Mouse (Mus musculus): ENCODE measurements around the gene Vps26b. TPM values are rescaled to one million over a fixed set of nuclear protein-coding genes. Genes with fewer than 3 reads are reported as not detected.

The Vps26b gene
- polyA plus RNA-seq, 1 experiment from 2014 or later = 7.3 TPM

- peaks cover 71% of the 10 kb centered on the region for H3K36me3 ChIP-seq (replicated peaks; ENCODE audit: insufficient read depth, low read length)
- TF ChIP-seq CTCF (IDR thresholded peaks at IDR 0.05; ENCODE audit: low read depth) (no peak), EP300 (IDR thresholded peaks at IDR 0.05; ENCODE audit: low read depth) (no peak)
- DNase-seq = no peak
These were observed 18.3 kb downstream of the Vps26b start for GRCm38 (mm10) chr9:27011572-27011971.

GRCm38 (mm10) chr9:27009231-27009630 lies 20.6 kb downstream of the Vps26b start:
- DNase-seq = no peak
- Histone ChIP-seq H3K9me3 (ENCODE audit: low read length) (no peaks in the 10 kb centered on the region), H3K36me3 (replicated peaks; ENCODE audit: insufficient read depth, low read length) (peaks cover 73% of the 10 kb centered on the region), H3K9ac (replicated peaks) (no peak overlapping the region), H3K27ac (ENCODE audit: low read depth) (no peak overlapping the region), H3K4me1 (ENCODE audit: insufficient read depth) (no peaks in the 10 kb centered on the region), H3K4me2 (ENCODE audit: low read depth, low read length) (no peak overlapping the region), H3K4me3 (ENCODE audit: low read depth, low read length) (no peak overlapping the region), H3K27me3 (ENCODE audit: insufficient read depth, low read length) (no peaks in the 10 kb centered on the region)
- no peak for ATAC-seq
- TF ChIP-seq EP300 (IDR thresholded peaks at IDR 0.05; ENCODE audit: low read depth) (no peak), CTCF (IDR thresholded peaks at IDR 0.05; ENCODE audit: low read depth) (no peak)
- WGBS (ENCODE audit: insufficient replicate concordance) = 75% methylated on average over 5 of the region's 5 CpGs

More at GRCm38 (mm10) chr9:27011572-27011971, 18.3 kb downstream of the Vps26b start:
- Histone ChIP-seq H3K4me2 (ENCODE audit: low read depth, low read length) (no peak overlapping the region), H3K27ac (ENCODE audit: low read depth) (no peak overlapping the region), H3K27me3 (ENCODE audit: insufficient read depth, low read length) (no peaks in the 10 kb centered on the region), H3K9ac (replicated peaks) (no peak overlapping the region), H3K4me3 (ENCODE audit: low read depth, low read length) (no peak overlapping the region), H3K9me3 (ENCODE audit: low read length) (no peaks in the 10 kb centered on the region), H3K4me1 (ENCODE audit: insufficient read depth) (no peaks in the 10 kb centered on the region)
- no peak for ATAC-seq
- 79% methylated on average over 4 of the region's 4 CpGs for WGBS (ENCODE audit: insufficient replicate concordance)

GRCm38 (mm10) chr9:27006866-27007265 lies 23.0 kb downstream of the Vps26b start:
- Histone ChIP-seq H3K27me3 (ENCODE audit: insufficient read depth, low read length) (no peaks in the 10 kb centered on the region), H3K36me3 (replicated peaks; ENCODE audit: insufficient read depth, low read length) (peaks cover 65% of the 10 kb centered on the region), H3K4me3 (ENCODE audit: low read depth, low read length) (no peak overlapping the region), H3K4me1 (ENCODE audit: insufficient read depth) (no peaks in the 10 kb centered on the region), H3K9me3 (ENCODE audit: low read length) (no peaks in the 10 kb centered on the region), H3K9ac (replicated peaks) (no peak overlapping the region), H3K27ac (ENCODE audit: low read depth) (no peak overlapping the region), H3K4me2 (ENCODE audit: low read depth, low read length) (no peak overlapping the region)
- TF ChIP-seq EP300 (IDR thresholded peaks at IDR 0.05; ENCODE audit: low read depth) = no peak
- 0 out of 2 replicates have a peak, but pooled peaks have one; percentile 3 for TF ChIP-seq CTCF (IDR thresholded peaks at IDR 0.05; ENCODE audit: low read depth)
- DNase-seq (no peak), ATAC-seq (no peak)
- WGBS (ENCODE audit: insufficient replicate concordance) = 81% methylated on average over 5 of the region's 5 CpGs

- WGBS (ENCODE audit: insufficient replicate concordance) = 77% methylated on average over 1 of the region's 1 CpGs
- Histone ChIP-seq H3K9me3 (ENCODE audit: low read length) (no peaks in the 10 kb centered on the region), H3K9ac (replicated peaks) (no peak overlapping the region), H3K27me3 (ENCODE audit: insufficient read depth, low read length) (no peaks in the 10 kb centered on the region), H3K4me1 (ENCODE audit: insufficient read depth) (0 out of 2 replicates have a peak, but pooled peaks cover 2% of the 10 kb centered on the region), H3K27ac (ENCODE audit: low read depth) (no peak overlapping the region), H3K36me3 (replicated peaks; ENCODE audit: insufficient read depth, low read length) (peaks cover 58% of the 10 kb centered on the region), H3K4me3 (ENCODE audit: low read depth, low read length) (no peak overlapping the region), H3K4me2 (ENCODE audit: low read depth, low read length) (no peak overlapping the region)
- TF ChIP-seq EP300 (IDR thresholded peaks at IDR 0.05; ENCODE audit: low read depth) = no peak
- TF ChIP-seq CTCF (IDR thresholded peaks at IDR 0.05; ENCODE audit: low read depth) = no peak
- ATAC-seq = no peak
- DNase-seq = no peak
These were observed 23.9 kb downstream of the Vps26b start for GRCm38 (mm10) chr9:27005933-27006332.

GRCm38 (mm10) chr9:27005231-27005630 lies 24.6 kb downstream of the Vps26b start:
- no peaks in the 10 kb centered on the region for H3K27me3 ChIP-seq (ENCODE audit: insufficient read depth, low read length)
- no peak overlapping the region for H3K27ac ChIP-seq (ENCODE audit: low read depth)
- H3K9ac ChIP-seq (replicated peaks) = no peak overlapping the region
- H3K4me1 ChIP-seq (ENCODE audit: insufficient read depth) = peaks cover 8% of the 10 kb centered on the region
- peaks cover 56% of the 10 kb centered on the region for H3K36me3 ChIP-seq (replicated peaks; ENCODE audit: insufficient read depth, low read length)
- no peak for TF ChIP-seq EP300 (IDR thresholded peaks at IDR 0.05; ENCODE audit: low read depth)
- no peak for TF ChIP-seq CTCF (IDR thresholded peaks at IDR 0.05; ENCODE audit: low read depth)
- 84% methylated on average over 3 of the region's 3 CpGs for WGBS (ENCODE audit: insufficient replicate concordance)
- ATAC-seq = no peak
- no peak overlapping the region for H3K4me3 ChIP-seq (ENCODE audit: low read depth, low read length)
- H3K9me3 ChIP-seq (ENCODE audit: low read length) = no peaks in the 10 kb centered on the region
- no peak overlapping the region for H3K4me2 ChIP-seq (ENCODE audit: low read depth, low read length)
- no peak for DNase-seq

DNA sequence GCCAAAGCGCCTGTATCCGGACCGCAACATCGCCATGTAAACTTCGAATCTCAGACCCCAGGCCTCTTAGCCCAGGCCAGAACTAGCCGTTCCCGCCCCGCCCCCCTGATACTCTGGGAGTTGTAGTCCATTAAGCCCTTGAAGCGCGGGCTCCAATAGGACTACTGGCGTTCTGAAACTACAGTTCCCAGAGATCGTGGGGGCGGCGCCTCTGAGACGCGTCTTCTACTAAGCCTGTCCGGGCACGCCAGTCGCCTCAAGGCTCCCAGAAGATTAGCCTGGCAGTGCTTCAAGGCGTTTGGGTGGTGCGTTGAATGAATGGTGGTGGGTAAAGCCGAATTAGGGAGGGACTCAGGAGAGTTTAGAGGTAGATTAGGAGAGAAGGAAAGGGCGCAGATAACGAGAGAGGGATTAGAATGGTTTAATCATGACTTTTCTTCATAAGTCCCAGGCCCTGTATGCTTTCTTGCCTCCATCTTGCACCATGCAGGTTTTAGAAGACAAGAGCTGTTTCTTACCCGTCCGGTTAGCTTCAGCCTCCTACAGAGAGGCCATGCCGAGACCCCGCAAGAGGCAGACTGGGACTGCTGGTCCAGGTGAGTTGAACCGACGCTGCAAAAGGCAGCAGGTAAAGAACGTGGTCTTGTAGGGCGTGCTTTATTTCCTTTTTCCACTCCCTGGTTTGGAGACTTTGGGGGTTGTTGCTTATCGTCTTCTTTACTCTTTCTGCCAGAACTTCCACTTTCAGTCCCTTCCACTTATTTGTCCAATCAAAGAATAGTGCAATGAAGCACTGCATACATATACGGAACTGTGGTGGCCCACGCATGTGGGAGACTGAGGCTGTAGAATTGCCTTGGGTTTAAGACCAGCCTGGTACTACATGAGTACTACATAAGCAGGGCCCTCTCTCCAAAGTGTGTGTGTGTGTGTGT lies 30.1 kb downstream of the Vps26b start, which contains the start of the genes Acad8 and Thyn1:
TSS of gene Acad8 (minus strand) at position 106 of the 935 bp plus-strand sequence.
TSS of gene Thyn1 (plus strand) at position 250 of the 935 bp plus-strand sequence.
- peak; percentile 100 for ATAC-seq
- Histone ChIP-seq H3K27me3 (ENCODE audit: insufficient read depth, low read length) (no peaks in the 10 kb centered on the region), H3K4me1 (ENCODE audit: insufficient read depth) (peaks cover 24% of the 10 kb centered on the region), H3K4me2 (ENCODE audit: low read depth, low read length) (peak within 1 kb of the TSS; percentile 98), H3K27ac (ENCODE audit: low read depth) (peak within 1 kb of the TSS; percentile 81), H3K9me3 (ENCODE audit: low read length) (no peaks in the 10 kb centered on the region), H3K9ac (replicated peaks) (peak within 1 kb of the TSS; percentile 82), H3K36me3 (replicated peaks; ENCODE audit: insufficient read depth, low read length) (peaks cover 12% of the 10 kb centered on the region), H3K4me3 (ENCODE audit: low read depth, low read length) (peak within 1 kb of the TSS; percentile 78)
- peak; percentile 95 for DNase-seq
- TF ChIP-seq CTCF (IDR thresholded peaks at IDR 0.05; ENCODE audit: low read depth) (no peak), EP300 (IDR thresholded peaks at IDR 0.05; ENCODE audit: low read depth) (no peak)
- WGBS (ENCODE audit: insufficient replicate concordance) = under 1% methylated on average over 35 of the region's 35 CpGs
